Mouse (Mus musculus): ENCODE results near the gene Pde6h. TPM values are rescaled to one million over a fixed set of nuclear protein-coding genes. Genes with fewer than 3 reads are reported as not detected.
"Not testable (repeated sequence)": the region's sequence is repeated elsewhere in the genome, so short reads cannot be mapped to it uniquely, and the experiment has no call there.

The Pde6h gene
- polyA plus RNA-seq, 1 experiment from 2014 or later: 0.18 TPM

DNA sequence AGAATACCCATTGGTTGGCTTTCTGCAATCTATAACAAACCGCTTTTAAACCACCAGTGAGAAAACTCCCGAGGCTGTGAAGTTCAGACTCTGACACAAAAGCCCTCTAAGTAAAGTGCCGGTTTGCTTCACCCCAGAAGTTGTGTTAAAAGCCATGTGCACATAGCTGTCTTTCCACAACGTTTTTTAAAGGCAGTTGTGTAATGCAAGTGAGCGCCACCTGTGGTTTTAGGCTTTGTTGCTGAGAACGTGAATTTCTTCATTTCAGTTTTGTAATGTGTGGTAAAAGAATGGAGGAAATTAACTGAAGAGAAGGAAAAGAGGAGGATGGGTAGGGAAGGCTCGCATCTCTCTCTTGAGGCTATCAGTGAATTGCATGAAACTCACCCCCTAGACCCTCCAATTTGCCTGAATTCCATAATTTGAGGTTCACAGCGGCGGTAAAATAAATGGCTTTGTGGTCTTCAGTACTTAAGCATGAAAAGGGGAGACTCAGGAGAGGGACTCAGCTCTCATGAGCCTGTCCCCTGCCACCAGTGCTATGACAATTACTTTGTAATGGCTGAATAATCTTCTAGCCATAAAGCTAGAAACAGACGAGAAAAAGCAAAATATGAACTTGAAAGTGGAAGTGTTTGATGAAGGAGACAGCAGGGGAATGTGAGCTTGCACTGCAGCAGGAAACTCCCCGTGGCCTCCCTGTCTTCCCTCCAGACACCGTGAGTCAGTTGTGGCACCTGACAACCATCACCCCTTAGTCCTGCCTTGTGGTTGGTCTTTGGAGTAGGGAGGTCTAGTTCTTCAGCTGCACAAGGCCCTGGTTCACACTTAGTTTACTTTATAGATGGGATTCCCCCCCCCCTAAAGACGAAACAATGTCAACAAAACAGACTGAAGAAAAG, 41.2 kb downstream of the Pde6h start:
- H3K4me1 ChIP-seq: peaks cover 13% of the 10 kb centered on the region; the same call in 1 of the 2 replicates
- H3K27me3 ChIP-seq: no peaks in the 10 kb centered on the region
- no peaks in the 10 kb centered on the region for H3K9me3 ChIP-seq
- H3K9ac ChIP-seq: peak overlapping the region; percentile 13; the same call in 1 of the 2 replicates
- ATAC-seq (ENCODE audit: low FRiP score, low read depth): no peak
- no peak overlapping the region for H3K4me3 ChIP-seq
- WGBS: 59% methylated on average over 13 of the region's 13 CpGs
- no peak overlapping the region for H3K4me2 ChIP-seq (replicated peaks)
- no peaks in the 10 kb centered on the region for H3K36me3 ChIP-seq
- peak overlapping the region; percentile 34; the same call in 1 of the 2 replicates for H3K27ac ChIP-seq

DNA sequence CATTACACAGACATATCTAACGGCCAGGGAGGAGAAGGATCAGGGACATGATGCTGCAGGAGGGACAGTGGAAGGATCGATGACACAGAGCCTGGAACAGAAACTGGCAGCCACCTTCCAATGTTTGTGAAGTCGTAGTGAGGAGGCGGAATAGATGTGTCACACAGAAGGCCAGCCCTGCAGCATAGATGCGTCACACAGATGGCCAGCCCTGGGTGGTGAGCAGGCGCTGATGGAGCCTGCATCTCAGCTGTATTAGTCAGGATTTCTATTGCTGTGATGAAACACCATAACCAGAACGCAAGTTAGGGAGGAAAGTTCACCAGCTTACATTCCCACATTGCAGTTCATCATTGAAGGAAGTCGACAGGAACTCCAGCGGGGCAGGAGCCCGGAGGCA, 42.3 kb downstream of the Pde6h start:
- Histone ChIP-seq H3K27me3 (no peaks in the 10 kb centered on the region), H3K4me1 (peaks cover 13% of the 10 kb centered on the region; the same call in 1 of the 2 replicates), H3K4me2 (replicated peaks) (no peak overlapping the region), H3K9ac (no peak overlapping the region), H3K9me3 (no peaks in the 10 kb centered on the region), H3K27ac (no peak overlapping the region), H3K4me3 (no peak overlapping the region), H3K36me3 (no peaks in the 10 kb centered on the region)
- 75% methylated on average over 10 of the region's 10 CpGs for WGBS
- no peak for ATAC-seq (ENCODE audit: low FRiP score, low read depth)

DNA sequence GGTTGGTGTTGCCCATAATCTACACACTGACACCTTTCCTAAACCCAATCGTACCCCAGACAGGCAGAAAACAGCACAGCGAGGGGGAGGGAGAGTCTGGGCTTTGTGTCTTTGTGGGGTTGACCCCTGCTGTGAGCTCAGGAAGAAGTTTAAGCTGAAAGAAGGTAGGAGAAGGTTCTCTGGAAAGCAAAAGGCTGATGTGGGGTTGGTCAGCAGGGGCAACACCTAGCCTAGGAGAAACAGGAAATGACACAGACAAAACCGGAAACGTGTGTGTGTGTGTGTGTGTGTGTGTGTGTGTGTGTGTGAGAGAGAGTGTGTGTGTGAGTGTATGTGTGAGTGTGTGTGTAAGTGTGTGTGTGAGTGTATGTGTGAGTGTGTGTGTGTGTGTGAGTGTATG, 43.8 kb downstream of the Pde6h start:
- H3K4me2 ChIP-seq (replicated peaks): no peak overlapping the region
- no peak for ATAC-seq (ENCODE audit: low FRiP score, low read depth)
- 63% methylated on average over 4 of the region's 4 CpGs for WGBS
- H3K27me3 ChIP-seq: no peaks in the 10 kb centered on the region
- H3K27ac ChIP-seq: no peak overlapping the region
- H3K4me1 ChIP-seq: peaks cover 13% of the 10 kb centered on the region; the same call in 1 of the 2 replicates
- no peak overlapping the region for H3K9ac ChIP-seq
- H3K36me3 ChIP-seq: no peaks in the 10 kb centered on the region
- H3K4me3 ChIP-seq: no peak overlapping the region
- H3K9me3 ChIP-seq: no peaks in the 10 kb centered on the region

DNA sequence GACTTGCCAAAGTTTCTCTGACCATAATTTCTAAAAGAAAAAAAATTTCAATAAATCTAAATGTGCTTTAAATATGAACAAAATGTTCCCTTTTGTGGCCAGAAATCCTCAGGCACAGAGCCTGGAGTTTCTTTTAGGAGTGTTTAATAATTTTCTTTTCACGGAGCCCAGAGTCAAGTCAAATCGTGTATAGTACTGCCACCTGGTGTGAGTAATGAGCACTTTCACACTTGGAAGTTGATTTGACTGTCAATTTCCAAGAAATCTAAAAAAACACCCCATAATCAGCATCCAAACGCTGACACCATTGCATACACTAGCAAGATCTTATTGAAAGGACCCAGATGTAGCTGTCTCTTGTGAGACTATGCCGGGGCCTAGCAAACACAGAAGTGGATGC, 45.2 kb downstream of the Pde6h start:
- not testable (repeated sequence) for H3K4me2 ChIP-seq (replicated peaks); H3K9ac ChIP-seq; H3K4me3 ChIP-seq; H3K27ac ChIP-seq; H3K9me3 ChIP-seq; H3K27me3 ChIP-seq; ATAC-seq (ENCODE audit: low FRiP score, low read depth); H3K36me3 ChIP-seq
- peaks cover 13% of the 10 kb centered on the region; the same call in 1 of the 2 replicates for H3K4me1 ChIP-seq
- 39% methylated on average over 4 of the region's 4 CpGs for WGBS

DNA sequence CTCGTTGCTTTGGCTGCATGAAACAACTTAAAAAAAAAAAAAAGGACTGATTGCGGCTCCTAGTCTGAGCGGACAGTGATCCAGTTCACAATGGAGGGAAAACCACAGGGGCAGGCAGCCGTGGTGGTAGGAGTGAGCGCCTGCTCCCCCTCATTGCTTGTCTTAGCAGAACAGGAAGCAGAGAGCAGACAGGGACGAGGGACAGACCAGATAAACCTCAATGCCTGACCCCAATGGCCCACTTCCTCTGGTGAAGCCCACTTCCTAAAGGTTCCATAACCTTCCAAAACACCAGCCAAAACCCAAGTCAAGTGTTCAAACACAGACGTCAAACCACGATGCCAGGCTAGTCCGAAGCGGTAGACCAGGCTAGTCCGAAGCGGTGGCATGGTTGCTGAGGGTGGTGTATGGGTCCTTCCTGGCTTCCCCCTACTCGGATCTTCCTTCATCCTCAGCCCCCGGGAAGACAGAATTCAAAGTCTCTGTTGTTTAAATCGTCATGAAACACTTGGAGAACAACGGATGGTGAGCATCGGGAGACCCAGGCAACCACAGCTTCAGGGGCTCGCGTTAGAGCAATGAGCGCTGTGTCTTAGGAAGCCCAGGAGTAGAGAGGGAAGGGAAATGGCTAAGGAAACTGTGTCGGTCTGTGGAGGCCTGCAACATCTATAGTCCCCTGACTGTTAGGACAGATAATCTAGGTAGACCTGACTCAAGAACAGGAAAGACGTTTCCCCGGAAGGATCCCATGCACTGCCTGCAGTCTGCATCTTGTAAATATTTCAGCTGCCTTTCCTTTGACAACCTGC, 55.8 kb downstream of the Pde6h start:
- Histone ChIP-seq H3K27ac (no peak overlapping the region), H3K9ac (no peak overlapping the region), H3K36me3 (no peaks in the 10 kb centered on the region), H3K4me3 (no peak overlapping the region), H3K27me3 (no peaks in the 10 kb centered on the region), H3K4me2 (replicated peaks) (no peak overlapping the region), H3K4me1 (peaks cover 5% of the 10 kb centered on the region), H3K9me3 (no peaks in the 10 kb centered on the region)
- ATAC-seq (ENCODE audit: low FRiP score, low read depth): no peak
- 85% methylated on average over 23 of the region's 23 CpGs for WGBS

DNA sequence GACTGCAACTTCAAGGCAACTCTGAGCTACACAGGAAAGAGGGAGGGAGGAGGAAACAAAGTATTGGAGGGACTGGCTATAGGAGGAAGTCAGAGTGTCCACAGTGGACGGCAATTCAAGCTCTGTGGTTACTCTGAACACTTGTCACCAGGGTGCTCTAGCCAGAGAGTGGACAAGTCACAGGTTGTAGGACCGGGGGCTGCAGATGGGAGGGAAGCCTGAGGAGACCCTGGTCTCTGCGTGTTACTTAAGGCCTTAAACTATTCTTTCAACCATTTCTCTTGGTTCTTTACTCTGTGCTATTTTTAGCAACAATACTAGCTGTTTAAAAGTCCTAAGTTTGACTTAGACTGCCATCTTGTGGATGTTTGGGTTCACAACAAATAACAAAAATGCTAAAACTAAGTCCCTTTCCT, 56.7 kb downstream of the Pde6h start:
- H3K4me1 ChIP-seq: peaks cover 9% of the 10 kb centered on the region
- no peaks in the 10 kb centered on the region for H3K9me3 ChIP-seq
- H3K27ac ChIP-seq: peak overlapping the region; percentile 39; the same call in 1 of the 2 replicates
- ATAC-seq (ENCODE audit: low FRiP score, low read depth): peak; percentile 81
- no peaks in the 10 kb centered on the region for H3K27me3 ChIP-seq
- WGBS: 31% methylated on average over 3 of the region's 3 CpGs
- H3K4me2 ChIP-seq (replicated peaks): 0 out of 2 replicates have a peak overlapping the region, but pooled peaks have one; percentile 15
- H3K4me3 ChIP-seq: no peak overlapping the region
- no peaks in the 10 kb centered on the region for H3K36me3 ChIP-seq
- H3K9ac ChIP-seq: peak overlapping the region; percentile 8; the same call in 1 of the 2 replicates

DNA sequence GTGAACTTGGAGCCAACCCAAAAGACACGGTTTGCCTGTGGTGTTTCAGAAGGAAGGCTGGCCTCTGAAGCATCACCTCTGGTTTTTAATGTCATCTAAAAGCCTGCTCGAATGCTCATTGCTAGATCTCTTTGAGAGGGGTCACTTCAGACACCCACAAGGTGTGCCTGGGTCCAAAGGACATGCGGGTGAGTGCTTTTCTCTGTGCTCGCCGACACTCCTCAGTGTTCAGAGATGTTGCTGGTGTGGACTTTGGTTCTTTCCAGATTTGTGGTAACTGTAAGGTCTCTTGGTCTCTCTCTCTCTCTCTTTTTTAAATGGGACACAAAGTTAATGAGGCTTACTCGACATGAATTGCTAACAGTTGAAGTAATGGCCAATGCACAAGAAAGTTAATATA, 58.9 kb downstream of the Pde6h start:
- H3K27me3 ChIP-seq: no peaks in the 10 kb centered on the region
- H3K4me1 ChIP-seq: peaks cover 19% of the 10 kb centered on the region
- no peak for ATAC-seq (ENCODE audit: low FRiP score, low read depth)
- H3K4me2 ChIP-seq (replicated peaks): no peak overlapping the region
- H3K36me3 ChIP-seq: no peaks in the 10 kb centered on the region
- no peak overlapping the region for H3K4me3 ChIP-seq
- WGBS: 77% methylated on average over 6 of the region's 6 CpGs
- H3K9me3 ChIP-seq: no peaks in the 10 kb centered on the region
- H3K27ac ChIP-seq: no peak overlapping the region
- H3K9ac ChIP-seq: no peak overlapping the region

DNA sequence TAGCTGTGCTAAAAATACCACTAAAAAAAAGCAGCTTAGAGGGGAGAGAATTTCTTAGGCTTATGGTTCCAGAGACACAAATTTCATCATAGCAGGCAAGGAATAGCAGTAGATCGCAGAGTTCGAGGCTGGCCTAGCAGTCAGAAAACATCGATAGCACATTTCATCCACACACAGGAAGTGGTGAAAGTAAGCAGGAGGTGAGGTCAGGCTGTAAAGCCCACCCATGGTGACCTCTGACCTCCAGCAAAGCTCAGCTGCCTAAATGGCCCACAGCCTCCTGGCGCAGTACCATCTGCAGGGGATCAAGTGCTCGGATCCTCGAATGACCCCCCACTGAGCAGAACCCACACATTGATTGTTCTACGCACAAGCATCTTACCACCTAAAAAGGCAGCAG, 59.6 kb downstream of the Pde6h start:
- Histone ChIP-seq H3K4me3 (no peak overlapping the region), H3K27me3 (no peaks in the 10 kb centered on the region), H3K9ac (no peak overlapping the region), H3K36me3 (no peaks in the 10 kb centered on the region), H3K9me3 (no peaks in the 10 kb centered on the region), H3K4me1 (peaks cover 19% of the 10 kb centered on the region), H3K27ac (no peak overlapping the region), H3K4me2 (replicated peaks) (no peak overlapping the region)
- ATAC-seq (ENCODE audit: low FRiP score, low read depth): no peak
- 42% methylated on average over 7 of the region's 7 CpGs for WGBS

DNA sequence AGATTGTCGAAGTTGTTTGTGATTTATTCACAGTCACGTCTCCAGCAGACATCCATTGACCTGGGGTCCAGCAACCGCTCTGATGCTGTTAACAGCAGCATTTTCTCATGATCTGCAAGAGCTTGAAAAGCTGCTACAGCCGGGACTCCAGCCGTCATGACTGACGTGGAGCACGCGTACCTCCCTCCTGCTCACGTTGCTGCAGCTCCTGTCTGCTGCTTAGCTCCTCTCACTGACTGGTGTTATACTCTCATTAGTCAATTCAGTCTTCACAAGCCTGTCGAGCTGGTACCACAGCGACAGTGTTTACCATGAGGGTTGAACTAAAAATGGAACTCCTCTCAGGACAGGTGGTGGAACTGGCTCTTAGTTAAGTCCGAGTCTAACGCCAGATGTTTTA, 62.4 kb downstream of the Pde6h start:
- Histone ChIP-seq H3K4me2 (replicated peaks) (0 out of 2 replicates have a peak overlapping the region, but pooled peaks have one; percentile 5), H3K27me3 (no peaks in the 10 kb centered on the region)
- ATAC-seq (ENCODE audit: low FRiP score, low read depth): peak; percentile 37; the same call in 1 of the 2 replicates

DNA sequence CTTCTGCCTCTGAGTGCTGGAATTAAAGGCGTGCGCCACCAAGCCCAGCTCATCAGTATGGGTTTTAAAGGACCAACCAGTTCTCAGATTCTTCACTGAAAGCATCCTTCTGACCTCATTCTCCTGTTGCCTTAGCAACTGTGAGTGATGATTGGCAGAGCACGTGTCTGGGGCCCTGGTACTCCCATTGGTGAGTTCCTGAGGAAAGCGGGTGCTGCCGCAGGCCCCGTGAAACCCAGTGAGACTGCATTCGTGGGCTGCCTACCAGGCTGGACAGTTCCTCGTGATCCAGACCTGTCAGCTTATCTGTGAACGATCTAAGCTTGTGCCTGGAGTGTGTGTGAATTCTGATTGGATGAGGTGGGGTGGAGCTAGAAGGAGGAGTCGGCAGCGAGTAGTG, 63.1 kb downstream of the Pde6h start:
- H3K4me3 ChIP-seq: no peak overlapping the region
- H3K27me3 ChIP-seq: no peaks in the 10 kb centered on the region
- H3K27ac ChIP-seq: no peak overlapping the region
- ATAC-seq (ENCODE audit: low FRiP score, low read depth): no peak
- WGBS: 56% methylated on average over 11 of the region's 11 CpGs
- H3K4me1 ChIP-seq: peaks cover 26% of the 10 kb centered on the region
- no peaks in the 10 kb centered on the region for H3K9me3 ChIP-seq
- no peaks in the 10 kb centered on the region for H3K36me3 ChIP-seq
- no peak overlapping the region for H3K9ac ChIP-seq
- H3K4me2 ChIP-seq (replicated peaks): no peak overlapping the region

More for the DNA sequence above, 62.4 kb downstream of the Pde6h start:
- H3K36me3 ChIP-seq: no peaks in the 10 kb centered on the region
- no peak overlapping the region for H3K4me3 ChIP-seq
- H3K27ac ChIP-seq: no peak overlapping the region; the same call in 1 of the 2 replicates
- WGBS: 41% methylated on average over 13 of the region's 13 CpGs
- peaks cover 26% of the 10 kb centered on the region for H3K4me1 ChIP-seq
- no peak overlapping the region for H3K9ac ChIP-seq
- no peaks in the 10 kb centered on the region for H3K9me3 ChIP-seq

DNA sequence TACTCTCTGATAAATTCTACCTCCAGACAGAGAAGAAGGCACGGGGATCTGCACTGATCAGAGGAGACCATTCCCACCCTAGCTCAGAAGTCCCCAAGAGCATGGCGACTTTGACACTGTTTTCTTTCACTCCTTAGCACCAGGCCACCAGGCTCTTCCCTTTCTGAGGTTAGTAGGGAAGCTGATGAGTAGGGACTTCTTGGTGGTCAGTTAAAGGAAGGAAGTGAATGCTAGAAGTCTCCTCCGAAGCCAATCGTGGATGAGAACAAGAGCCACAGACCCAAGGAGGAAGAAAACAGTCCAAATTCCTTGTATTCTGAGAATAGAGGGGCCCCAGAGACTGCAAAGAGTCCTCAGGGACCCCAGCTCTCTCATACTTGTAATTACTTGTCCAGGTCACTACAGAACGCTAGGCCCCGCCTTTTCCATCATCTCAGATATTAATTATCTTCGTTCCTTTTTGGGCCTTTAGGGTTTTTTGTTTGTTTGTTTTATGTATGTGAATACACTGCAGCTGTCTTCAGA, 65.0 kb downstream of the Pde6h start:
- no peak overlapping the region for H3K9ac ChIP-seq
- no peak for ATAC-seq (ENCODE audit: low FRiP score, low read depth)
- no peaks in the 10 kb centered on the region for H3K36me3 ChIP-seq
- H3K9me3 ChIP-seq: no peaks in the 10 kb centered on the region
- no peak overlapping the region for H3K4me2 ChIP-seq (replicated peaks)
- no peak overlapping the region for H3K4me3 ChIP-seq
- WGBS: 83% methylated on average over 7 of the region's 7 CpGs
- H3K27ac ChIP-seq: no peak overlapping the region
- peaks cover 26% of the 10 kb centered on the region for H3K4me1 ChIP-seq
- no peaks in the 10 kb centered on the region for H3K27me3 ChIP-seq
